Mouse (Mus musculus) gastrocnemius, adult 8-10 months (tissue): ENCODE data around the gene Bbip1. TPM values are rescaled to one million over a fixed set of nuclear protein-coding genes. Genes with fewer than 3 reads are reported as not detected.

Experiments used
- DNase-seq, 2 experiments: peaks; one replicate each; pipeline ENCODE4 v3.0.0; 2022; ENCODE audit warnings: low spot score in 2 of 2
- total RNA-seq, 4 experiments: library from RNA; stranded (reverse); gene quantifications; 2 replicates each; pipeline ENCODE4 v1.2.4; 2022

Bbip1 gene
- total RNA-seq, 4 experiments from 2014 or later = 36.2 to 43.1 (median 38.0) TPM

DNA sequence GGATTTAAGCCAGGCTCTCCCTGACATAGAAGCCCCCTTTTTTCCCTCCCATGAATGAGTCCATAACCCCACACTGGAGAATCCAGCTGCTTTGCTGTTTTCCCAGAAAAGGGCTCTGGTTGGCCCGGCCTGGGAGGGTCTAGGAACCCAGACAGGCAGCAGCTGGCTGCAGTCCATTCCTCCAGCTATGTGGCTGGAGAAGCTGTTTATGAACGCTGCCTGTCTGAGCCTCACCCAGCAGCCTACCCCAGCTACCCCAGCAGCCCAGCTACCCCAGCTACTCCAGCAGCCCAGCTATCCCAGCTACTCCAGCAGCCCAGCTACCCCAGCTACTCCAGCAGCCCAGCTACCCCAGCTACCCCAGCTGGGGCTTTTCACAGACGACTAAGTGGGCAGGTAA is 52.4 kb downstream of the Bbip1 start, which contains the start of gene Pdcd4:
Gene Pdcd4 (plus strand): TSS at position 171 of the 400 bp plus-strand sequence.
- no peak for DNase-seq

DNA sequence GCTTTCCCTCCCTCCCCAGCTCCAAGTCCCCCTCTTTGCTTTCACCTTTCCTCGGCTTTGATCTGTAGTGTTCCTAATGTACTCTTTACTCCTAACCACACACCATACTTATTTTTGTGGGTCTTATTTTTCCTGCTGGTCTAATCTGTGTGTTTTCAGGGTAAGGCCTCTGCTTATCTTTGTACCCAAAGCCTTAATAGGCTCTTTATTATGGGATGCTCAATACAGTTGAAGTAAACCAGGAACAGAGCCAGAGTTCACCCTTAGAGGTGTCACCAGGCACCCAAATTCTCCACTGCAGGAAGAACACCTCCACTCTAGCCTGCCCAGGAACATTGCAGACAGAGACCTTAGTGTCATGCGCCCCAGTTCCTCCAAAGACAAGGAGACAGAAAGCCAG is 52.9 kb downstream of the Bbip1 start:
- no peak for DNase-seq

DNA sequence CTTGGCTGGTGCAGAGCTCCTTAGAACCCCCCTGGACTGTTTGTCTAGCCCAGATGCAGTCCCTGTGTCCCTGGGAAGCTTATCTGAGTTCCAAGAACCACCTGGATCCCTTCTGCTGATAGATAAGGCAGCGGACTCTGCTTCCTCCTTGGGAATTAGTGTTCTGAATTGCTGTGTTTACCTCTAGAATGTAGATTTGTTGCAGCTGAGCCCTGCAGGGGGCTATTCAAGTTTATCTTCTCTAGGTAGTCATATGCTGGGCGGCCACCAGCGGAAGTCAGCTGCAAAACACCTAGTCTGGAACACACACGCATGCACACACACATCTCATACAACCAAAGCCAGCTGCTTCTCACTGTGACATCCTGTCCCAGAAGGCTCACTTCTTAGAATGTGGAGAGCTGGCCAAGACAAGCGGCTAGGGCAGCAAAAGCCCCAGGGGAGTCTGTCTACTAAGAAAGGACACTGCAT is 53.6 kb downstream of the Bbip1 start:
- DNase-seq = peak in 1 of 2 experiments; percentile 5

DNA sequence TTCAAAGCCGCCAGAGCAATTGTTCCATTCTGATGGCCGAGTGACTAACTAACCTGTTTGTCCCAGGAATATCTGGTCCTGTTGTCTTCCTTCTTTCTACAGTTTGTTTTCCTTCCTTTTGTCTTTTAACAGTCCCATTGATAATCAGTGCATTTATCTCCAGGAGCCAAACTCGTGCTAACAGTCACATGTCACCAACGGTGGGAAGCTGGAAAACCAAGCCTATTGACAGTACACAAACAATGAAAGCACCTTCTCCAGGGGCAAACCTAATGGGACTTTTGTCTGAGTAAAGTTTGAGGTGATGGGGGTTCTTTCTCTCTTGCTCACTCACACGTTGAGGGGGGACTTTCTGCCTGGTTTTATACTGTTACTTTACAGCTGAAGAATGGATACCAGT is 54.2 kb downstream of the Bbip1 start:
- DNase-seq = no peak

DNA sequence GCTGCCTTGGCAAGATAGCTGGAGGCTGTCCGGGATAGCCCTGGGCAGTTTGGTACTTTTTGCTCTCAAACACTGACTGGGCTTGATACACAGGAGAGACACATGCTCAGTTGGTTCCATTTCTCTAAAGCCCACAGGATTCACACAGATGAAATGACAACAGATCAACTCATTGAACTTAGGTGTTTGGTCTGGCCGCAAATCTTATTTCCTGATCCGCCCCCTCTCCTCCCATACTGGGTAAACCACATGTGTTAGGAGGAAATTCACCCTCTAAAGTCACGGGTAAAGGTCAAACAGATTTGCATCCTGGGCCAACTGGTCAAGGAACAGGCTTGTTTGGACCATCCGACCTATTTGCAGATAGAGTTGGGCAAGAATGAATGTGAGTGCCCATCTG is 54.9 kb downstream of the Bbip1 start:
- no peak for DNase-seq

DNA sequence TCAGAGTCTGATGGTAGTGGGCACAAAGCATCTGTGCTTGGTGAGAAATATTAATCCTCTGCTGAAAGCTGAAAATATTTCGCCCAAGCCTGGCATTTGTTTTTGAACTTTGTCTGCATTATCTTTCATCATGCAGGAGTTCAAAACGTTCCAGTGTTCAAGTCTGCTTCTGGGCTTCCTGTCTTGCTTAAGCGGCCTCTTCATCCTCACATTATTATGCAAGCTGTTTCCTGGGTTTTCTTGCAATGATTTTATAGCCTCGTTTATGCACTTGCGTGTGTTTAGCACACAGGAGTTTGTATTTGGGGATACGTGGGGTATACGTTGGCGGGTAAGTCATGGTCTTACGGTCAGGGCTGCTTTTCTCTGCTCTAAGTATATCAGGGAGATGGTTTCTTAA is 56.1 kb downstream of the Bbip1 start:
- no peak for DNase-seq

DNA sequence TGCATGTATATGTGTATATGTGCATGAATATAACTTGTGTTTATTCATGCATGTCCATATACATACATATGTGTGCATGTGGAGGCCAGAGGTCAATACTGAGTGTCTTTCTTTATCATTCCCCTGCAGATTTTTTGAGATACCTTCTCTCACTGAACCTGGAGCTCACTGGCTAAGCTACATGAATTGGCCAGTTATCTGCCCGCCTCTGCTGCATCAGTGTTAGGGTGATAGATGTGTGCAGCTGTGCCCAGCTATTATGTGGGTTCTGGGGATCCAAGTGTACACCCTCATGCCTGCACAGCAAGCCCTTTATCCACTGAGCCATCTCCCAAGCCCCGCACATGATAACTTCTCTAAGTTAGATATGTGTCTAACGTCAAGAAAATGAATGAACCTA is 56.6 kb downstream of the Bbip1 start:
- DNase-seq = no peak

DNA sequence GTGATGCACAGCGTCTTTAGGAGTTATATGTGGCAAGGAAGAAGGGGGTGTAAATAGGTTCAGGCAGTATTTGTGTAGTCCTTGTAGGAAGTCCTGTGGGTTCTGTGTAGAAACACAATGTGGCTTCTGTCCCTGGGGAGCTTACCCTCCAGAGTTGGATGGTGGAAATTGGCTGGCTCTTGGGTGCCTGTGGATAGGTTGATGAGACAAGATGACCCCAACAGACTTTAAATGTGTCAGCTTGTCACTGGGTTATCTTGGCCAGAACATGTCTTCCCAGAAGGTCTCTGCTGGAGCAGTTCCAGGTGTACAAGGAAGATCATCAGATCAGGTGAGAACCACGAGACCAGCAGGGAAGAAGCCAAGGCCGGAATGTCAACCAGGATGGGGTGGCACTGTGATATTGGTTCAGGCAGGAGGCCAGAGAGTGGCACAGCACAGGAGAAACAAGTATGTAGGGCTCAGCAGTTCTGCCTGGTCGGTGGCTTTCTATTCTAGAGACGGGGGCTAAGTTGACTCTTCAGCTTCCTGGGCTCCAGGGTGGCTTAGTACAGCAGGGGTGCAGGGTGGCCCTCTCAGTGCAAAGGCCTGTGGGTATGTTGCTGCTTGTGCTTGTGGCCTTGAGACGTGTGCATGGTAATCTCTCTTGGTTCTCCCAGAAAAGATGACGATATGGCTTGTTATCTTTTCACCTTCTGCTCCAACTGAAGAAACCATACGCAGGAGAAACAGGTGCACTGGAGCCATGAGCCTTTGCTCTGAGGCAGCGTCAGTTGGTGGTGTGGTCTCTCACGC is 57.7 kb downstream of the Bbip1 start:
- DNase-seq = no peak

DNA sequence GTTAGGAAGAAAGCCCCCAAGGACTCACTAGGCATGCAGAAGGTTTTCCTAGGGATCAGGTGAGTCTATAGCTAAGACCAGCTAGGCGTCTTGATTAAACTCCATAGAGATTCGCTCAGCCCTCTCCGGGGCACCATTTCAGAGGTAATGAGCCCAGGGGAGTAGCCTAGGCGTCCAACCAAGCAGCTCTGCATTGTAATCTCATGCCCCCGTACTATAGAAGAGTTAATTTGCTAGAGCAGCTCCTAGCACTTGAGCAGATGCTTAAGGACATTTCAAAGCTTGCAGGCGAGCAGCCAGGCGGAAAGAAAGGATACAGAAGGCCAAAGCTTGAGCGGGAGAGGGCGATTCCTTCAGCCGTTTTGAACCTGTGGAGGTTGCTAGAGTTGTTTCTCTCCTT is 59.0 kb downstream of the Bbip1 start:
- no peak for DNase-seq

DNA sequence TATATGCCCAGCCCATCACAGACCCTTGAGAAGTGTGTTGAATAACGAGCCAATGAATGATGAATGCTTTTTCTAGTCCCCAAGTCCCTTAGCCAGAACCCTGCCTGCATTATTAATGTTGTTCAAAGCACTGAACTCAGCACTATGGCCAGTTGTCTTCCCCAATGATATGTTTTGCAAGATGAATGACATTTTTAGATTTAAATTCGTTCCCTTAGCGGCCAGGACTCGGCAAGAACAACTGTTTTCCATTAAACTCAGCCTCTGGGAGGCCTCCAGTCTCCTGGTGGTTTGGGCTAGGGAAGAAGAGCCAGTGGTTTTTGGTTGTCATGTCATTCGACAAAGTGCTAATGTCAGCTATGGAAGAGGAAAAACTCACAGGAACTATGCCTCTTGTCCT is 62.6 kb downstream of the Bbip1 start:
- DNase-seq = no peak

DNA sequence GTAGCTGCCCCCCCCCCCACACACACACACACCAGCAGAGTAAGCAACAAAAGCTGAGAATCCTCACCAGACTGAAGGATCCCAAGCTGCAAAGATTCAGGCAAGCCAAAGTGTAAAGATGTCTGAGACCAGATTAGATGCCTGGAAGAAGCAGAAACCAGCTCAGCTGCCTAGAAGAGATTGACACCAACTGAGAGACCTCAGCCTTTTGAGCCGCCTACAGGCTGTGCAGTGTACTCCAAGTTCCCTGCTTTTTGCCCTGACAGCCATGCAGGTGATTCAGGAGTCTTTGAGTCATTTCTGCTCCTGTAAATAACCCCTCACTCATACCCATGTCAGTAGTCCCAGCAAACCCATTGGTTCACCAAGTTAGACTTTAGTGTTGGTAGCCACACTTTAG is 64.0 kb downstream of the Bbip1 start:
- DNase-seq = no peak

Other genes with a start within 250 kb of the Bbip1 start
- gene Pdcd4, start 52.4 kb downstream of the Bbip1 start, total RNA-seq = 10 to 100 TPM; 12.9 to 22.3 (median 16.3) TPM
- gene Shoc2, start 321 bp downstream of the Bbip1 start, total RNA-seq = 10 to 100 TPM; 21.7 to 31.6 (median 23.4) TPM
- gene Adra2a, start 99.5 kb upstream of the Bbip1 start, total RNA-seq = under 1 TPM; 0.10 to 0.38 (median 0.24) TPM